Mouse (Mus musculus) MEL (cell line): ENCODE measurements at regions not wholly inside any gene's neighbourhood (a gene's known extent, or its start where the extent isn't known, plus 50 kb on each side); places are given as distances from the start of the nearest gene placed in this dataset.

Experiments used
- DNase-seq: peaks from one replicate; pipeline ENCODE4 v3.0.0; 2011; ENCODE audit warnings: low read depth, low spot score
- H3K27ac ChIP-seq: 2 replicates; pipeline ENCODE4 v1.5.1; 2012; ENCODE audit warnings: low read depth, mild to moderate bottlenecking, control low read depth, low read length, moderate library complexity; ENCODE audit not compliant: control insufficient read depth
- H3K27me3 ChIP-seq, 2 experiments: fragments of 150-350 bp in 1 of 2; sonication (generic) in 1 of 2; 2 replicates each; pipeline ENCODE4 v1.6.1; 2012; ENCODE audit warnings: low read length in 2 of 2, mild to moderate bottlenecking in 2 of 2, improper control_type of control experiment in 1 of 2, moderate library complexity in 1 of 2; ENCODE audit not compliant: insufficient read depth in 2 of 2, control insufficient read depth in 1 of 2
- H3K36me3 ChIP-seq, 2 experiments: 2 replicates each; pipeline ENCODE4 v1.6.1; 2012 to 2014; ENCODE audit warnings: low read length in 2 of 2, improper control_type of control experiment in 1 of 2, inconsistent platforms in 1 of 2, mild to moderate bottlenecking in 1 of 2; ENCODE audit not compliant: insufficient read depth in 2 of 2, control insufficient read depth in 1 of 2
- H3K4me1 ChIP-seq, 2 experiments: fragments of 150-350 bp in 1 of 2; sonication (generic) in 1 of 2; 2 replicates each; pipeline ENCODE4 v1.6.1; 2012; ENCODE audit warnings: low read length in 2 of 2, improper control_type of control experiment in 1 of 2, mild to moderate bottlenecking in 1 of 2; ENCODE audit not compliant: insufficient read depth in 2 of 2, control insufficient read depth in 1 of 2
- H3K4me3 ChIP-seq, 2 experiments: fragments of 150-350 bp in 1 of 2; sonication (generic) in 1 of 2; 2 replicates each; pipeline ENCODE4 v1.5.1; 2012; ENCODE audit warnings: low read depth in 2 of 2, low read length in 2 of 2, mild to moderate bottlenecking in 2 of 2, moderate library complexity in 2 of 2, control low read depth in 1 of 2, improper control_type of control experiment in 1 of 2; ENCODE audit not compliant: control insufficient read depth in 1 of 2, insufficient read depth in 1 of 2
- H3K79me2 ChIP-seq: 2 replicates; pipeline ENCODE4 v1.6.1; 2012; ENCODE audit warnings: mild to moderate bottlenecking, low read length, moderate library complexity; ENCODE audit not compliant: control insufficient read depth, poor library complexity, insufficient read depth
- H3K9ac ChIP-seq: 2 replicates; pipeline ENCODE4 v1.6.1; 2012; ENCODE audit warnings: low read depth, mild to moderate bottlenecking, control low read depth, low read length, moderate library complexity; ENCODE audit not compliant: control insufficient read depth, poor library complexity, severe bottlenecking
- H3K9me3 ChIP-seq: fragments of 150-350 bp; sonication (generic); replicated peaks from 2 replicates; pipeline ENCODE4 v1.6.1; 2012; ENCODE audit warnings: mild to moderate bottlenecking, low read length, improper control_type of control experiment, moderate library complexity; ENCODE audit not compliant: insufficient read depth
- BHLHE40 ChIP-seq: IDR thresholded peaks from 2 replicates; pipeline ENCODE4 v1.6.1; 2012; ENCODE audit warnings: low read depth, mild to moderate bottlenecking, inconsistent platforms, low read length, improper control_type of control experiment, borderline replicate concordance
- CTCF ChIP-seq, 3 experiments: IDR thresholded peaks in 2 of 3; conservative IDR thresholded peaks in 1 of 3; 2 replicates each; pipeline ENCODE4 v1.5.1; 2011 to 2012; ENCODE audit warnings: low read length in 3 of 3, low read depth in 2 of 3, mild to moderate bottlenecking in 2 of 3, improper control_type of control experiment in 1 of 3, inconsistent platforms in 1 of 3, mixed read lengths in 1 of 3, moderate library complexity in 1 of 3; ENCODE audit not compliant: control insufficient read depth in 1 of 3, insufficient read depth in 1 of 3, poor library complexity in 1 of 3, severe bottlenecking in 1 of 3
- E2F4 ChIP-seq: IDR thresholded peaks from 2 replicates; pipeline ENCODE4 v1.6.1; 2011; ENCODE audit warnings: low read depth, low read length, improper control_type of control experiment, borderline replicate concordance
- GATA1 ChIP-seq: IDR thresholded peaks from 2 replicates; pipeline ENCODE4 v1.6.1; 2011; ENCODE audit warnings: low read depth, low read length, improper control_type of control experiment
- KAT2A ChIP-seq: conservative IDR thresholded peaks from 2 replicates; pipeline ENCODE4 v1.6.1; 2012; ENCODE audit warnings: low read depth, low read length, improper control_type of control experiment, inconsistent platforms
- MAZ ChIP-seq: IDR thresholded peaks from 2 replicates; pipeline ENCODE4 v1.6.1; 2012; ENCODE audit warnings: low read depth, mild to moderate bottlenecking, inconsistent platforms, low read length, improper control_type of control experiment
- MEF2A ChIP-seq: IDR thresholded peaks from 2 replicates; pipeline ENCODE4 v1.6.1; 2014; ENCODE audit warnings: low read depth, mild to moderate bottlenecking, inconsistent platforms, low read length, improper control_type of control experiment; ENCODE audit not compliant: poor library complexity, insufficient replicate concordance, severe bottlenecking; ENCODE audit errors: extremely low read depth
- MYB ChIP-seq: IDR thresholded peaks from 2 replicates; pipeline ENCODE4 v1.6.1; 2011; ENCODE audit warnings: mild to moderate bottlenecking, low read depth, low read length, improper control_type of control experiment
- NELFE ChIP-seq: IDR thresholded peaks from 2 replicates; pipeline ENCODE4 v1.6.1; 2011; ENCODE audit warnings: low read depth, low read length, improper control_type of control experiment
- POLR2A ChIP-seq, 2 experiments: IDR thresholded peaks; 2 replicates each; pipeline ENCODE4 v1.6.1; 2011 to 2012; ENCODE audit warnings: low read length in 2 of 2, mild to moderate bottlenecking in 2 of 2, control low read depth in 1 of 2, improper control_type of control experiment in 1 of 2, low read depth in 1 of 2, moderate library complexity in 1 of 2; ENCODE audit not compliant: control insufficient read depth in 1 of 2, insufficient read depth in 1 of 2, poor library complexity in 1 of 2
- RAD21 ChIP-seq: IDR thresholded peaks from 2 replicates; pipeline ENCODE4 v1.6.1; 2011; ENCODE audit warnings: mild to moderate bottlenecking, low read depth, low read length, improper control_type of control experiment
- RCOR1 ChIP-seq: IDR thresholded peaks from 2 replicates; pipeline ENCODE4 v1.6.1; 2012; ENCODE audit warnings: low read depth, mild to moderate bottlenecking, inconsistent platforms, low read length, improper control_type of control experiment
- SIN3A ChIP-seq: IDR thresholded peaks from 2 replicates; pipeline ENCODE4 v1.6.1; 2012; ENCODE audit warnings: low read length, improper control_type of control experiment, inconsistent platforms
- SMC3 ChIP-seq: IDR thresholded peaks from 2 replicates; pipeline ENCODE4 v1.6.1; 2011; ENCODE audit warnings: low read depth, low read length, improper control_type of control experiment
- TAL1 ChIP-seq: IDR thresholded peaks from 2 replicates; pipeline ENCODE4 v1.6.1; 2012; ENCODE audit warnings: mild to moderate bottlenecking, inconsistent platforms, low read length, moderate library complexity, mixed read lengths
- TBP ChIP-seq: IDR thresholded peaks from 2 replicates; pipeline ENCODE4 v1.8.0; 2011; ENCODE audit warnings: low read depth, low read length, improper control_type of control experiment
- TCF12 ChIP-seq: IDR thresholded peaks from 2 replicates; pipeline ENCODE4 v1.6.1; 2014; ENCODE audit warnings: low read depth, mild to moderate bottlenecking, inconsistent platforms, low read length, improper control_type of control experiment, moderate library complexity
- UBTF ChIP-seq: IDR thresholded peaks from 2 replicates; pipeline ENCODE4 v1.6.1; 2012; ENCODE audit warnings: low read depth, mild to moderate bottlenecking, inconsistent platforms, low read length, improper control_type of control experiment, moderate library complexity, borderline replicate concordance; ENCODE audit not compliant: insufficient read depth
- ZC3H11A ChIP-seq: IDR thresholded peaks from 2 replicates; pipeline ENCODE4 v1.6.1; 2012; ENCODE audit warnings: low read depth, mild to moderate bottlenecking, inconsistent platforms, low read length, improper control_type of control experiment
- ZKSCAN1 ChIP-seq: IDR thresholded peaks from 2 replicates; pipeline ENCODE4 v1.6.1; 2012; ENCODE audit warnings: low read depth, mild to moderate bottlenecking, inconsistent platforms, low read length, improper control_type of control experiment, moderate library complexity
- ZNF384 ChIP-seq: IDR thresholded peaks from 2 replicates; pipeline ENCODE4 v1.6.1; 2012; ENCODE audit warnings: low read depth, mild to moderate bottlenecking, inconsistent platforms, low read length, improper control_type of control experiment

DNA sequence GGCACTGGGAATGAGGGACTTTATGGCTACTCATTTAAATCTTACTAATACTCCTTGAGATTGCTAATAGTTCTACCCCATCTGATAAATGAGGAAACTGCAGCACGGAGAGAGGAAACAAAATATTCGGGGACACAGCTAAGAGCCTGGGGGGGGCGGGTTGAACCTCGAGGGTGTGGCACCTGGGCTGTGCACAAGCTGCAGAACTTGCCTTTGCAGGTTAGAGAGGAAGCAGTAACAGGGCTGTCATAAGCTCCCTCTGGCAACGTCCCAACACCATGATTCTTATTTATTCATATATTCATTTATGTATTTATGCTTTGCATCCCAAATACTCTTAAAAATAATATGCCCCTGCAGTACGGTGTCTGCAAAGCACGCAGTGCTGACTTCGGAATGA, 237.5 kb downstream of the Ccser2 start:
- no peaks in the 10 kb centered on the region for H3K27me3 ChIP-seq
- TF ChIP-seq ZNF384 (no peak), E2F4 (no peak), NELFE (no peak), MYB (no peak), TBP (no peak), UBTF (no peak), MEF2A (no peak), KAT2A (no peak), SIN3A (no peak), SMC3 (no peak), CTCF (IDR thresholded peaks at IDR 0.05 in 2 of 3, conservative IDR thresholded peaks at IDR 0.05 in 1 of 3; ENCODE audit: control insufficient read depth in 1 of 3, insufficient read depth in 1 of 3, low read depth in 2 of 3, low read length in 3 of 3, poor library complexity in 1 of 3, severe bottlenecking in 1 of 3) (no peak), MAZ (no peak), TCF12 (no peak), ZKSCAN1 (no peak), ZC3H11A (no peak), TAL1 (no peak), RCOR1 (no peak), GATA1 (no peak), BHLHE40 (no peak)
- H3K9me3 ChIP-seq, result no peaks in the 10 kb centered on the region
- H3K27ac ChIP-seq, result no peak overlapping the region
- H3K9ac ChIP-seq, result no peak overlapping the region
- no peaks in the 10 kb centered on the region for H3K79me2 ChIP-seq
- H3K36me3 ChIP-seq, result no peaks in the 10 kb centered on the region
- no peak overlapping the region for H3K4me3 ChIP-seq
- no peak for DNase-seq
- H3K4me1 ChIP-seq, result no peaks in the 10 kb centered on the region

DNA sequence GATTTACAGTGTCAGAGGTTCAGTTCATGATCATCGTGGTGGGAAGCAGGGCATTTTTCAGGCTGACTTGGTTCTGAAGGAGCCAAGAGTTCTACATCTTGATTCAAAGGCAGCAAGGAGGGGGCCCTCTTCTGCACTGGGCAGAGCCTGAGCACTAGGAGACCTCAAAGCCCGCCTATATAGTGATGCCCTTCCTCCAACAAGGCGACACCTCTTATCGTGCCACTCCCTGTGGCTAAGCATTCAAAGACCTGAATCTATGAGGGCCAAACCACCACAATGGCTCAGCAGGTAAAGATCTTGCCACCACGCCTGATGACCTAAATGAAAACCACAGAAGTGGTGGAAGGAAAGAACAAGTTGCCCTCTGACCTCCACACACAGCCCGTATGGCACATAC, 242.5 kb downstream of the Ccser2 start:
- Histone ChIP-seq H3K36me3 (no peaks in the 10 kb centered on the region), H3K9me3 (no peaks in the 10 kb centered on the region), H3K27me3 (no peaks in the 10 kb centered on the region; a peak in 1 of 4 replicates), H3K4me3 (no peak overlapping the region), H3K9ac (no peak overlapping the region), H3K79me2 (no peaks in the 10 kb centered on the region), H3K4me1 (no peaks in the 10 kb centered on the region), H3K27ac (no peak overlapping the region)
- DNase-seq, result no peak
- TF ChIP-seq TAL1 (no peak), RAD21 (no peak), POLR2A (IDR thresholded peaks at IDR 0.05; ENCODE audit: control insufficient read depth in 1 of 2, insufficient read depth in 1 of 2, low read depth in 1 of 2, low read length in 2 of 2, poor library complexity in 1 of 2) (no peak), KAT2A (no peak)
